Mouse (Mus musculus) activated CD4-positive, CD25-positive, alpha-beta regulatory T cell, adult 9 weeks (primary cell): ENCODE measurements around the gene Efhd1. TPM values are rescaled to one million over a fixed set of nuclear protein-coding genes. Genes with fewer than 3 reads are reported as not detected.

Experiments
- polyA plus RNA-seq: library from polyadenylated mRNA; unstranded; fragments of 100-300 nt; shearing (Covaris generic); gene quantifications from one replicate; pipeline ENCODE4 v1.2.1, GENCODE M21; 2017

Efhd1 gene
- not detected for polyA plus RNA-seq

DNA sequence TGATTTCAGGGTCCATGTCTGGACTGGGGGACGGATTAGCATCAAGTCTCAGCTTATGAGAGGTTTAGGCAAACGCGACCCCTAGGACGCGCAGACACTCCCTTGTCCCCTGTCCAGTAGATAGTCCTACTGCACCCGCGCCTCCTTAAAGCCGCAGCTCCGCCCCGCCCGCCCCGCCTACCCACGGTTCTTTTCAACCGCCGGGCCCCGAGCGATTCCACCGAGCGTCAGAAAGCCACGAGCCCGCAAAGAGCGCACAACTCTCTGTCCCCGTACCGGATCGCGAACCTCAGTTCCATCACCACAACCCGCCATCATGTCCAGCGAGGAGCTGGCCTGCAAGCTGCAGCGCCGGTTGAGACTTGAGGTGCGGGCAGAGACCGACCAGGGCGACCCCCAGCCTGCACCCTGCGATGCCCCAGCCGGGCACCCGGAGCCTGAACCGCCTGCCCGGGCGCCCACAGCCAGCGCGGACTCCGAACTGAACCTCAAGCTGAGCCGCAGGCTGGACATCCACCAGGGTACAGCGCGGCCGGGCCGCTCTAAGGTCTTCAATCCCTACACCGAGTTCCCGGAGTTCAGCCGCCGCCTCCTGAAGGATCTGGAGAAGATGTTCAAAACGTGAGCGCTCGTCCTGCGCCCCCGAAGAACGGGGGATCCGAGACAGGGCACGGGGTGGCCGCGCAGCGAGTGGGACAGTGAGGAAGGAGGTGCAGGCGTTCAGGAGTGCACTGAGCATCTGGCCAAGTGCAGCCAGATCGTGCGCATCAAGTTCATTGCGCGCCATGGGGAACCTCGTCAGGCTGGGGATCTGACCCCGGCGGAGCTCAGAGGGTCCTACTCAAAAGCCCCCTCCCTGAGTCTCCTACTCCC, at the start of gene Efhd1:
TSS of gene Efhd1 (plus strand) at position 230 of the 873 bp plus-strand sequence.

GRCm38 (mm10) chr1:87326742-87327163, 62.6 kb downstream of the Efhd1 start, which contains the start of gene Gigyf2:
TSS of gene Gigyf2 (plus strand) at chr1:87326998.

Other genes with a start within 250 kb of the Efhd1 start
- not detected for gene Alppl2, start 174.4 kb upstream of the Efhd1 start, polyA plus RNA-seq
- gene Alpi, start 162.8 kb upstream of the Efhd1 start, polyA plus RNA-seq: not detected
- not detected for gene Akp3, start 139.4 kb upstream of the Efhd1 start, polyA plus RNA-seq
- 0.45 TPM for gene Ecel1, start 107.8 kb upstream of the Efhd1 start, polyA plus RNA-seq
- gene Prss56, start 81.0 kb upstream of the Efhd1 start, polyA plus RNA-seq: not detected
- not detected for gene Chrnd, start 73.8 kb upstream of the Efhd1 start, polyA plus RNA-seq
- not detected for gene Chrng, start 59.7 kb upstream of the Efhd1 start, polyA plus RNA-seq
- gene Eif4e2, start 50.4 kb upstream of the Efhd1 start, polyA plus RNA-seq: 139 TPM
- gene Gigyf2, start 62.6 kb downstream of the Efhd1 start, polyA plus RNA-seq: 69.7 TPM
- gene Kcnj13, start 130.4 kb downstream of the Efhd1 start, polyA plus RNA-seq: 0.75 TPM
- not detected for gene Snorc, start 205.9 kb downstream of the Efhd1 start, polyA plus RNA-seq
- not detected for gene Neu2, start 245.5 kb downstream of the Efhd1 start, polyA plus RNA-seq